ENCODE assay signal across 8 mouse cellular contexts in the genomic region with DNA sequence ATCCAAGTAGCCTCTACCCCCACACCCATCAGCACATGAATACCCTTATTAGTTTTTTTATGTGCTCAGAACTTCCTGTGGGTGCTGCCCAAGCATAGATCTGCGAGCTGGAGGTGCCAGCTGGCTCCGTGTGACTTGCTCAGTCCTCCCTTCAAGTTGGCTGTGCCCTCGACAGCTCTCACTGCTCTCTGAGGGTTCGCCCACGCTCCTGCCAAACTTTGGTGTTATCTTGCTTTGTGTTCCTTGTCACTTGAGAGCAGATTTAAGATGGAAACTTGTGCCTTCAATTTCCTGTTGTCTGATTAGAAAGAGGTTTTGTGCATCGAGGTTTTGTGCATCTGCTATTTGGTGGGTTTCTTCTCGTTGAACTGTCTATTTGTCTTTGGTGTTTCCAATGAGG.
DNase-seq lines count a peak whose midpoint lies in the region; ATAC-seq and TF ChIP-seq lines count a peak whose summit lies in the region.

No protein-coding gene starts in this region.

- no peaks in the 10 kb centered on the region for H3K9me3 ChIP-seq in intestine, embryonic 15.5 days
- no peaks in the 10 kb centered on the region for H3K9me3 ChIP-seq in intestine, postnatal 0 days (ENCODE audit: control insufficient read depth)
- H3K9me3 ChIP-seq in heart, embryonic 10.5 days = no peaks in the 10 kb centered on the region

- no peak overlapping the region for H3K9ac ChIP-seq in intestine, embryonic 15.5 days
- no peak overlapping the region for H3K9ac ChIP-seq in intestine, postnatal 0 days (ENCODE audit: low read depth, low read length)

- peak; percentile 23 for TF ChIP-seq POLR2A in myocyte (IDR thresholded peaks at IDR 0.05; ENCODE audit: insufficient read length, low read depth)

- H3K79me2 ChIP-seq in myocyte (ENCODE audit: control insufficient read depth, insufficient read depth) = no peaks in the 10 kb centered on the region

- H3K4me2 ChIP-seq in intestine, embryonic 15.5 days (replicated peaks) = no peak overlapping the region
- H3K4me2 ChIP-seq in intestine, postnatal 0 days (replicated peaks; ENCODE audit: low read depth) = no peak overlapping the region
- peak overlapping the region; percentile 41 for H3K4me2 ChIP-seq in myocyte (ENCODE audit: low read depth)

- ATAC-seq in intestine, embryonic 15.5 days = no peak
- no peak for ATAC-seq in intestine, postnatal 0 days

- TF ChIP-seq CTCF in intestine, postnatal 0 days (IDR thresholded peaks at IDR 0.05; ENCODE audit: low read depth) = no peak
- TF ChIP-seq CTCF in layer of hippocampus, adult 2 months (conservative IDR thresholded peaks at IDR 0.05) = no peak

- H3ac ChIP-seq in myocyte (ENCODE audit: control insufficient read depth, insufficient read length) = no peak overlapping the region

- H3K27ac ChIP-seq in intestine, embryonic 15.5 days = 0 out of 2 replicates have a peak overlapping the region, but pooled peaks have one; percentile 9
- no peak overlapping the region for H3K27ac ChIP-seq in intestine, postnatal 0 days (ENCODE audit: low read depth, low read length)
- H3K27ac ChIP-seq in heart, embryonic 10.5 days = peak overlapping the region; percentile 76
- H3K27ac ChIP-seq in layer of hippocampus, adult 2 months = no peak overlapping the region

- H3K36me3 ChIP-seq in intestine, embryonic 15.5 days = no peaks in the 10 kb centered on the region
- no peaks in the 10 kb centered on the region; the same call in 1 of the 2 replicates for H3K36me3 ChIP-seq in intestine, postnatal 0 days (ENCODE audit: control insufficient read depth, insufficient read depth)
- 0 out of 2 replicates have a peak, but pooled peaks cover 3% of the 10 kb centered on the region for H3K36me3 ChIP-seq in heart, embryonic 10.5 days
- H3K36me3 ChIP-seq in myocyte (ENCODE audit: control insufficient read depth, insufficient read depth) = peaks cover 6% of the 10 kb centered on the region

- H3K27me3 ChIP-seq in intestine, embryonic 15.5 days (replicated peaks) = no peaks in the 10 kb centered on the region
- no peaks in the 10 kb centered on the region for H3K27me3 ChIP-seq in intestine, postnatal 0 days (replicated peaks; ENCODE audit: control insufficient read depth, insufficient read depth, low read length)
- H3K27me3 ChIP-seq in heart, embryonic 10.5 days (ENCODE audit: insufficient read depth, poor library complexity, severe bottlenecking) = no peaks in the 10 kb centered on the region
- H3K27me3 ChIP-seq in myocyte (ENCODE audit: control insufficient read depth, insufficient read depth, insufficient read length) = no peaks in the 10 kb centered on the region

- peak; percentile 24 to 51 for DNase-seq in CD8-positive naive resting alpha-beta T cell, adult 2 months (ENCODE audit: low read depth in 2 of 2, low spot score in 2 of 2)
- DNase-seq in heart, embryonic 10.5 days (ENCODE audit: low spot score) = no peak
- DNase-seq in B cell, adult 2 months = no peak
- no peak for DNase-seq in layer of hippocampus, adult 2 months (ENCODE audit: low spot score in 2 of 2)
- no peak for DNase-seq in adrenal gland, postnatal 25 days

- 64% methylated on average over 7 of the region's 7 CpGs for WGBS in intestine, embryonic 15.5 days
- 75% methylated on average over 7 of the region's 7 CpGs for WGBS in intestine, postnatal 0 days
- WGBS in heart, embryonic 10.5 days = 40% methylated on average over 7 of the region's 7 CpGs

- peaks cover 7% of the 10 kb centered on the region; the same call in 1 of the 2 replicates for H3K4me1 ChIP-seq in intestine, embryonic 15.5 days (replicated peaks)
- no peaks in the 10 kb centered on the region for H3K4me1 ChIP-seq in intestine, postnatal 0 days (replicated peaks; ENCODE audit: control insufficient read depth, insufficient read depth, low read length)
- H3K4me1 ChIP-seq in heart, embryonic 10.5 days = peaks cover 67% of the 10 kb centered on the region

- H3K4me3 ChIP-seq in intestine, embryonic 15.5 days (replicated peaks) = no peak overlapping the region
- H3K4me3 ChIP-seq in intestine, postnatal 0 days (ENCODE audit: low read depth, low read length) = no peak overlapping the region
- no peak overlapping the region for H3K4me3 ChIP-seq in heart, embryonic 10.5 days
- no peak overlapping the region for H3K4me3 ChIP-seq in myocyte
- H3K4me3 ChIP-seq in layer of hippocampus, adult 2 months = no peak overlapping the region

TF ChIP-seq in myocyte, 11 proteins besides CTCF, POLR2A, EP300 and RAD21:
- peak in 1 of 3 experiments; percentile 38 for TF ChIP-seq MYOG (IDR thresholded peaks at IDR 0.05; ENCODE audit: control insufficient read depth in 1 of 3, insufficient read depth in 1 of 3, insufficient read length in 2 of 3, low read depth in 2 of 3)
- peak in 2 of 3 experiments; percentile 21 to 64 for TF ChIP-seq MYOD1 (IDR thresholded peaks at IDR 0.05; ENCODE audit: control insufficient read depth in 1 of 3, insufficient read length in 2 of 3, low read depth in 2 of 3)
- TF ChIP-seq POLR2AphosphoS2 (IDR thresholded peaks at IDR 0.05; ENCODE audit: insufficient read length, low read depth) = no peak

Comparison
In these comparisons a context has a peak if more than half of its experiments do, and no peak if none do; other contexts are left out.
1. H3K27ac ChIP-seq: peak in intestine, embryonic 15.5 days (single experiment) and heart, embryonic 10.5 days (single experiment); none in intestine, postnatal 0 days (single experiment) and layer of hippocampus, adult 2 months (single experiment).
2. DNase-seq: peak in CD8-positive naive resting alpha-beta T cell, adult 2 months (2 of 2); none in heart, embryonic 10.5 days (single experiment), B cell, adult 2 months (0 of 2), layer of hippocampus, adult 2 months (0 of 2) and adrenal gland, postnatal 25 days (single experiment).